Mouse (Mus musculus) megakaryocyte, embryonic 14.5 days (primary cell): ENCODE data around the gene Parp8.

Experiments used
- FLI1 ChIP-seq: IDR thresholded peaks from 2 replicates; pipeline ENCODE4 v1.6.1; 2012; ENCODE audit warnings: low read length, inconsistent platforms, mixed read lengths
- GATA1 ChIP-seq: IDR thresholded peaks from 3 replicates; pipeline ENCODE4 v1.6.1; 2012; ENCODE audit warnings: mixed read lengths, low read length, inconsistent platforms, borderline replicate concordance

GRCm38 (mm10) chr13:116973491-116973890 is 51.8 kb downstream of the Parp8 start:
- TF ChIP-seq FLI1 (no peak), GATA1 (no peak)
